Mouse (Mus musculus): Measurements from ENCODE around the gene Thumpd2. TPM values are rescaled to one million over a fixed set of nuclear protein-coding genes. Genes with fewer than 3 reads are reported as not detected.

Thumpd2 gene
- total RNA-seq, 2 experiments from 2014 or later: 4.9 to 7.0 TPM

GRCm38 (mm10) chr17:80980096-80980495, 84.8 kb downstream of the Thumpd2 start:
- no peak for DNase-seq (ENCODE audit: low spot score in 2 of 2)

- no peak for DNase-seq (ENCODE audit: low spot score in 2 of 2)
Observed at GRCm38 (mm10) chr17:80977245-80977644, 87.6 kb downstream of the Thumpd2 start.

Other genes starting within 250 kb of the Thumpd2 start
- 100 to 1,000 TPM; 104 to 117 TPM for gene Tmem178, start 120.5 kb downstream of the Thumpd2 start, total RNA-seq (2021)

All from left cerebral cortex, adult 18-20 months (tissue).